Mouse (Mus musculus): ENCODE results near the gene Scimp.

- no peak for TF ChIP-seq GATA1 (IDR thresholded peaks at IDR 0.05; ENCODE audit: borderline replicate concordance, low read length)
- TF ChIP-seq FLI1 (IDR thresholded peaks at IDR 0.05; ENCODE audit: low read length) = no peak
Measured at GRCm38 (mm10) chr11:70828975-70829615, 16.7 kb upstream of the Scimp start.

Measured in megakaryocyte, embryonic 14.5 days (primary cell).